Mouse (Mus musculus): ENCODE measurements around the gene Klf16. TPM values are rescaled to one million over a fixed set of nuclear protein-coding genes. Genes with fewer than 3 reads are reported as not detected.
A peak's percentile ranks its signal among the peaks of the same experiment; 100 is the strongest.

The Klf16 gene
- polyA plus RNA-seq, 1 experiment from 2014 or later = 4.7 TPM

- ATAC-seq (replicated peaks; ENCODE audit: insufficient number of reproducible peaks, insufficient read depth, low FRiP score, low read depth) = no peak
- WGBS = 49% methylated on average over 8 of the region's 8 CpGs
- no peak overlapping the region for H3K4me2 ChIP-seq
- peaks cover 13% of the 10 kb centered on the region for H3K36me3 ChIP-seq
- peaks cover 39% of the 10 kb centered on the region for H3K4me1 ChIP-seq (replicated peaks)
- no peaks in the 10 kb centered on the region for H3K27me3 ChIP-seq
- H3K27ac ChIP-seq = no peak overlapping the region; the same call in 1 of the 2 replicates
- no peak overlapping the region for H3K9ac ChIP-seq
- H3K4me3 ChIP-seq = no peak overlapping the region
- no peaks in the 10 kb centered on the region for H3K9me3 ChIP-seq (replicated peaks)
Observed at GRCm38 (mm10) chr10:80553575-80553974, 23.5 kb downstream of the Klf16 start.

- H3K4me1 ChIP-seq (replicated peaks) = peaks cover 30% of the 10 kb centered on the region
- peaks cover 24% of the 10 kb centered on the region for H3K36me3 ChIP-seq
- H3K9me3 ChIP-seq (replicated peaks) = no peaks in the 10 kb centered on the region
- no peak overlapping the region for H3K27ac ChIP-seq
- H3K4me3 ChIP-seq = no peak overlapping the region
- no peak overlapping the region for H3K9ac ChIP-seq
- no peak for ATAC-seq (replicated peaks; ENCODE audit: insufficient number of reproducible peaks, insufficient read depth, low FRiP score, low read depth)
- H3K4me2 ChIP-seq = no peak overlapping the region
- 65% methylated on average over 9 of the region's 9 CpGs for WGBS
- no peaks in the 10 kb centered on the region for H3K27me3 ChIP-seq
Observed at GRCm38 (mm10) chr10:80552364-80552763, 24.8 kb downstream of the Klf16 start.

DNA sequence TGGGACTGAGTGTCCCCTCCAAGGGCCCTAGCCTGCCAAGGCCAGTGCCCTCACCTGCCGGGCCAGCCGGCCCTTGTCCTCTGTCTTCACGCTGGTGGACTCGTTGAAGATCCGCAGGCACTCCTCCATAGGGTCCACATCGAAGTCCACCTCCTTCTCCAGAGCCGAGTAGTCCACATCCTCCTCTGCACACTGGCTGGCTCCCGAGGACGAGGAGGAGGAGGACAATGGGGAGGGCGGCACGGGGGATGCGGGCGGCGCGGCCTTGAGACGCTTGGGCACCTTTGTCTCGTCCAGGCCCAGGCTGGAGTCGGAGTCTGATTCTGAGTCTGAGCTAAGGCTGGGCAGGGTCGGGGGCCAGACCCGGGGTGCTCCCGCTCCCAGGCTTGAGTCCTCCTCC lies 27.8 kb downstream of the Klf16 start:
- 84% methylated on average over 21 of the region's 21 CpGs for WGBS
- no peak overlapping the region for H3K4me2 ChIP-seq
- H3K9me3 ChIP-seq (replicated peaks) = no peaks in the 10 kb centered on the region
- H3K9ac ChIP-seq = no peak overlapping the region
- no peak for ATAC-seq (replicated peaks; ENCODE audit: insufficient number of reproducible peaks, insufficient read depth, low FRiP score, low read depth)
- no peak overlapping the region for H3K4me3 ChIP-seq
- peaks cover 19% of the 10 kb centered on the region for H3K4me1 ChIP-seq (replicated peaks)
- peaks cover 52% of the 10 kb centered on the region for H3K36me3 ChIP-seq
- no peak overlapping the region for H3K27ac ChIP-seq
- H3K27me3 ChIP-seq = no peaks in the 10 kb centered on the region

DNA sequence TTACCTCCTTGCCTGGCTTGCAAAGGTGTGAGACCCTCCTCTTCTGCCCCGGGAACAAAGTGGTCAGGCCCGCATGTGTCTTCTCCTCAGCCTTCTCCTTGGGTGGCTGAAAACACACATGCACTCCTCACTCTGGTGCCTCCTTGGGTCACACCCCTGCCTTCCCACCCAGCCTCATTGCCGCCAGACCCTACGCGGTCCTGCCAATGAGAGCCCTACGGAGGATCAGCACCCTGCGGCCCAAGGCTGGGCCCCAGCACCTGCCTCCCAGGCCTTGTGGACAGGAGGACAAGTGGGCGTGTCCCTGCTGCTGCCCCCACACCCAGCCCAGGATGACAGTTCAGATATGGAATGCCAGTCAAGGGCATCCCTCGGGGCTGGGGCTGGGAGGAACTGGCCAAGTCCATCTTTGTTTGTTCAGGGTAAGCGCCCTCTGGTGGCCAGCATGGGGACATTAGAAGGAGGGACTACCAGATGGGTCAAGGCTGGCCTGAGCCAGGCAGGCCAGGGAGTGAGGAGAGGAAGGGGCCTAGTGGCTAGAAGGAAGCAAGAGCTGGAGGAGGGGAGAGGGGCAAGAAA lies 28.6 kb downstream of the Klf16 start:
- Histone ChIP-seq H3K4me2 (no peak overlapping the region), H3K36me3 (peaks cover 59% of the 10 kb centered on the region), H3K9ac (no peak overlapping the region), H3K27me3 (no peaks in the 10 kb centered on the region), H3K4me1 (replicated peaks) (peaks cover 11% of the 10 kb centered on the region), H3K4me3 (no peak overlapping the region), H3K27ac (no peak overlapping the region), H3K9me3 (replicated peaks) (no peaks in the 10 kb centered on the region)
- ATAC-seq (replicated peaks; ENCODE audit: insufficient number of reproducible peaks, insufficient read depth, low FRiP score, low read depth) = 0 out of 2 replicates have a peak, but pooled peaks have one; percentile 24
- 73% methylated on average over 10 of the region's 10 CpGs for WGBS

DNA sequence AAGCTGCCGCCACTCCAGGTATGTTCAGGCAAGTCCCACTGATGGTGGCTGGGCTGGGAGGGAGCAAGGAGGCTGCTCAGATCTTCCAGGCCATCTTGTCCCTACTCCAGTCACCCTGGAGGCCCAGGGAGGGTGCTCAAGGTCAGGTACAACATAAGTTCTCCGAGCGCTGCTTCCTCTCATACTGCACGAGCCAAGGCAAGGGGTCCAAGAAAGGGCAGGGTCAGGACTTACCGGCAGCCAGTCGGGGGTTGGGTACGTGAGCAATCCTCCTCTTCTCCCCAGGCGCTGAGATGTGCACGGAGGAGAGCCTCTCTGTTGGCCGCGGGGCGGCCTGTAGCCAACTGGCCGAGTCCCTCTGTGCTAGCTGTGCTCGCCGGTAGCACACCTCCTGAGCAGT lies 29.6 kb downstream of the Klf16 start:
- 86% methylated on average over 15 of the region's 15 CpGs for WGBS
- Histone ChIP-seq H3K4me3 (no peak overlapping the region), H3K9me3 (replicated peaks) (no peaks in the 10 kb centered on the region), H3K27ac (no peak overlapping the region), H3K4me1 (replicated peaks) (peaks cover 6% of the 10 kb centered on the region), H3K9ac (no peak overlapping the region), H3K36me3 (peaks cover 69% of the 10 kb centered on the region), H3K4me2 (no peak overlapping the region), H3K27me3 (no peaks in the 10 kb centered on the region)
- no peak for ATAC-seq (replicated peaks; ENCODE audit: insufficient number of reproducible peaks, insufficient read depth, low FRiP score, low read depth)

GRCm38 (mm10) chr10:80546945-80547344 lies 30.2 kb downstream of the Klf16 start:
- ATAC-seq (replicated peaks; ENCODE audit: insufficient number of reproducible peaks, insufficient read depth, low FRiP score, low read depth) = no peak
- Histone ChIP-seq H3K9me3 (replicated peaks) (no peaks in the 10 kb centered on the region), H3K4me1 (replicated peaks) (peaks cover 6% of the 10 kb centered on the region), H3K4me3 (no peak overlapping the region), H3K27me3 (no peaks in the 10 kb centered on the region), H3K36me3 (peaks cover 75% of the 10 kb centered on the region), H3K27ac (no peak overlapping the region), H3K9ac (no peak overlapping the region), H3K4me2 (no peak overlapping the region)
- 87% methylated on average over 4 of the region's 4 CpGs for WGBS

DNA sequence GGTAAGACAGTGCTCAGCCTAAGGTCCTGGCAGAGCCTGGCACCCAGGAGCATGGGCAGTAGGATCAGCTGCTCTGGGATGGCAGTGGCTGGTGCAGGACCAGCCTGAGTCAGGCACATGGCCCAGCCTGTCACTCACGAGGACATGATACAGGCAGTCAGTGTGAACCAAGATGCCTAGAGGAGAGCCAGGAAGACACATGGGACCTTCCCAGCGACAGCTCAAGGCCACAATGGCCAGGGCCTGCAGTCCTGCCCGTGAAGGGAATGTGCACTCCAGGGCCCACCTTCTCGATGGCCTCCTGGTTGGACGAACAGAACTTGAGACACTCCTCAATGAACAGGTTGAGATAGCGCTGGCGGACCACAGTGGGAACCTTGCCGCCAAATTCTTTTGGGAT lies 31.5 kb downstream of the Klf16 start:
- no peaks in the 10 kb centered on the region for H3K27me3 ChIP-seq
- no peak overlapping the region for H3K4me3 ChIP-seq
- H3K27ac ChIP-seq = no peak overlapping the region
- H3K9ac ChIP-seq = no peak overlapping the region
- H3K9me3 ChIP-seq (replicated peaks) = no peaks in the 10 kb centered on the region
- WGBS = 84% methylated on average over 8 of the region's 8 CpGs
- peaks cover 77% of the 10 kb centered on the region for H3K36me3 ChIP-seq
- no peak for ATAC-seq (replicated peaks; ENCODE audit: insufficient number of reproducible peaks, insufficient read depth, low FRiP score, low read depth)
- H3K4me1 ChIP-seq (replicated peaks) = peaks cover 6% of the 10 kb centered on the region
- H3K4me2 ChIP-seq = no peak overlapping the region

DNA sequence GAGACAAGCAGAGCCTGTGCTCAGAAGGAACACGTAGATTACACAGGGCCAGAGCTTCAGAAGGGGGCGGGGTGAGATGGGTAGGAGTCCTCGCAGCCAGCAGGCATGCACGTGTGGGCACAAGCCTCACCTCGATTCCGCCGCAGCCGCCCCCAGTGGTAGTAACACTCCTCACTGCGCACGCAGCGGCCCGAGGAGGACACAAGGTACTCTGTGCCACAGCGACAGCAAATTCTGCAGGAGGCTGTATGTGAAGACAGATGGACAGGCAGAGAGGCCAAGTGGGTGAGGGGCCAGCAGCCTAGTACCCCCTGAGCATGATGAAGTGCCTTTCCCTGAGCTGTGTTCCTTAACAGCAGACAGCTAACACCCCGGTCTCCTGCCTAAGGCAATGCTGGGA lies 33.2 kb downstream of the Klf16 start:
- no peaks in the 10 kb centered on the region for H3K9me3 ChIP-seq (replicated peaks)
- H3K4me2 ChIP-seq = no peak overlapping the region
- H3K27ac ChIP-seq = no peak overlapping the region
- H3K9ac ChIP-seq = no peak overlapping the region
- H3K36me3 ChIP-seq = peaks cover 66% of the 10 kb centered on the region
- H3K27me3 ChIP-seq = peaks cover under 1% of the 10 kb centered on the region; the same call in 1 of the 2 replicates
- no peak for ATAC-seq (replicated peaks; ENCODE audit: insufficient number of reproducible peaks, insufficient read depth, low FRiP score, low read depth)
- H3K4me1 ChIP-seq (replicated peaks) = peaks cover 13% of the 10 kb centered on the region
- no peak overlapping the region for H3K4me3 ChIP-seq
- WGBS = 93% methylated on average over 14 of the region's 14 CpGs

GRCm38 (mm10) chr10:80539493-80539892 lies 37.6 kb downstream of the Klf16 start:
- peak overlapping the region; percentile 60; the same call in 1 of the 2 replicates for H3K4me2 ChIP-seq
- H3K4me3 ChIP-seq = no peak overlapping the region
- 28% methylated on average over 4 of the region's 5 CpGs for WGBS
- H3K9me3 ChIP-seq (replicated peaks) = no peaks in the 10 kb centered on the region
- peaks cover 25% of the 10 kb centered on the region for H3K4me1 ChIP-seq (replicated peaks)
- H3K9ac ChIP-seq = no peak overlapping the region
- H3K36me3 ChIP-seq = peaks cover 27% of the 10 kb centered on the region
- peaks cover 31% of the 10 kb centered on the region for H3K27me3 ChIP-seq
- no peak overlapping the region; the same call in 1 of the 2 replicates for H3K27ac ChIP-seq
- 0 out of 2 replicates have a peak, but pooled peaks have one; percentile 14 for ATAC-seq (replicated peaks; ENCODE audit: insufficient number of reproducible peaks, insufficient read depth, low FRiP score, low read depth)

- Histone ChIP-seq H3K4me1 (replicated peaks) (peaks cover 25% of the 10 kb centered on the region), H3K27ac (no peak within 1 kb of the TSS; the same call in 1 of the 2 replicates), H3K36me3 (peaks cover 21% of the 10 kb centered on the region), H3K9me3 (replicated peaks) (no peaks in the 10 kb centered on the region), H3K27me3 (peaks cover 31% of the 10 kb centered on the region), H3K9ac (peak within 1 kb of the TSS; percentile 20; the same call in 1 of the 2 replicates), H3K4me3 (peak within 1 kb of the TSS; percentile 28; the same call in 1 of the 2 replicates), H3K4me2 (peak within 1 kb of the TSS; percentile 60)
- 2% methylated on average over 30 of the region's 30 CpGs for WGBS
- ATAC-seq (replicated peaks; ENCODE audit: insufficient number of reproducible peaks, insufficient read depth, low FRiP score, low read depth) = peak; percentile 71
Observed at GRCm38 (mm10) chr10:80538710-80539394, 38.3 kb downstream of the Klf16 start, which contains the start of gene Atp8b3. Gene Atp8b3 (minus strand): TSS chr10:80539124.

DNA sequence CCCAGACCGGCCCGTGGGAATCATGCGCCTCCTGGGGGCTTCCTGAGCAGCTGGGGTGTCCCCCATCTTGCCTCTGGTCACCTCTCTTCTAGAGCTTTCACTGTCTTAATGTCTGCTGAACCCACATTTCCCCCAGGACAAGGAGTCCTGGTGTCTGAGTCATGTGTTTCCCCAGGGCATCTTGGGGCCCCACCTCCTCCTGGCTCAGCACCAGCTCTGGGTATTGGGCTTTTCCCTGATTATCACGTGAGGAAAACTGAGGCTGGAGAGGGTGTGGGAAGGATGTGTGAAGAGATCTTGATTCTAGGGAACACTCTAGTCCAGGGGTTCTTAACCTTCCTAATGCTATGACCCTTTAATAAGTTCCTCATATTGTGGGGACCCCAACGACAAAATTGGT lies 38.9 kb downstream of the Klf16 start:
- Histone ChIP-seq H3K9me3 (replicated peaks) (no peaks in the 10 kb centered on the region), H3K9ac (no peak overlapping the region), H3K4me1 (replicated peaks) (peaks cover 27% of the 10 kb centered on the region), H3K36me3 (peaks cover 14% of the 10 kb centered on the region), H3K27me3 (peaks cover 31% of the 10 kb centered on the region), H3K4me3 (no peak overlapping the region), H3K27ac (no peak overlapping the region), H3K4me2 (no peak overlapping the region)
- 45% methylated on average over 5 of the region's 5 CpGs for WGBS
- no peak for ATAC-seq (replicated peaks; ENCODE audit: insufficient number of reproducible peaks, insufficient read depth, low FRiP score, low read depth)

All from heart, embryonic 15.5 days (tissue).